Mouse (Mus musculus): ENCODE measurements around the gene Rab3gap2. TPM values are rescaled to one million over a fixed set of nuclear protein-coding genes. Genes with fewer than 3 reads are reported as not detected.
A peak's percentile ranks its signal among the peaks of the same experiment; 100 is the strongest.

The Rab3gap2 gene
- 36.1 to 43.1 TPM (median 36.5 TPM) in 3 replicates for total RNA-seq (2017)

- ATAC-seq (replicated peaks; ENCODE audit: insufficient number of reproducible peaks, low FRiP score, low TSS enrichment, poor library complexity, severe bottlenecking) = peak; percentile 67
These were observed at the start of gene Rab3gap2 for GRCm38 (mm10) chr1:185203909-185204661. Rab3gap2 (plus strand) TSS chr1:185204117.

- no peak for ATAC-seq (replicated peaks; ENCODE audit: insufficient number of reproducible peaks, low FRiP score, low TSS enrichment, poor library complexity, severe bottlenecking)
These were observed 30.3 kb upstream of the Rab3gap2 start for GRCm38 (mm10) chr1:185173641-185174040.

DNA sequence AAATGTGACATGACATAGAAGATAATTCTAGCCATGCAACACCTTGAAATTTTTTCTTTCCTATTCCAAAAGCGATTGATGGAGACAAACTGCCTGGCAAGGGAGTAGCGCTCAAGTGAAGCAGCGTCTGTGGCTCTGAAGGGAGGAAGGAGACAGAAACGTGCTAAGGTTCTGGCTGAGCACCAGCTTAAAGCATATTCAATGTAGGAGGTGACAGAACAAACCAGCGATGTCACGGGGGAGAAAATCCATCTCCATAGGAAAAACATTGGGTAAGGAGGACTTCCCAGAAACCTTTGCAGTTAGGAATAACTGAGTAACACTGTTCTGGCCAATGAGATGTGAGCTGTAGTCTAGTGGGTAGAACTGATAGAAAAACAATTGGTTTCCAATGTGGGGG lies 26.1 kb upstream of the Rab3gap2 start:
- no peak for ATAC-seq (replicated peaks; ENCODE audit: insufficient number of reproducible peaks, low FRiP score, low TSS enrichment, poor library complexity, severe bottlenecking)

- ATAC-seq (replicated peaks; ENCODE audit: insufficient number of reproducible peaks, low FRiP score, low TSS enrichment, poor library complexity, severe bottlenecking) = no peak
These were observed 20.2 kb upstream of the Rab3gap2 start for GRCm38 (mm10) chr1:185183591-185184330.

DNA sequence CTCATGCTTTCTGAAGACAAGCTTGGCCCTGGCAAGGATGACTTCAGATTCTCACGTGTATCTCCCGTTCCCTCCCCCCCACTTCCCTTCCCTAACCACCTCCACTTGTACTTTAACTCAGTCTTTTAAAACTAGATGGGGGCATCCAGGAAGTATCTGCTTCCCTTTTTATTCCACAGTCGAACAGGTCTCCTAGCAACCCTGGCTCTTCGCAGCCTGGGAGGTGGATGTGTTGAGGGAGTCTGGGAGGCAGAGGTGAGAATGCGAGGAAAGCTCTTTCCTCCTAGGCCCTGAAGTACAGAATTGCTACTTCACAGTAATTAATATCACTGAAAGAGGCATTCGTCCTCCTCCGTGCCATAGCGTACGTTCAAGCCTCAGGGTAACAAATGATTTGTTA lies 18.4 kb upstream of the Rab3gap2 start:
- no peak for ATAC-seq (replicated peaks; ENCODE audit: insufficient number of reproducible peaks, low FRiP score, low TSS enrichment, poor library complexity, severe bottlenecking)

GRCm38 (mm10) chr1:185187135-185187785 lies 16.7 kb upstream of the Rab3gap2 start:
- no peak for ATAC-seq (replicated peaks; ENCODE audit: insufficient number of reproducible peaks, low FRiP score, low TSS enrichment, poor library complexity, severe bottlenecking)

DNA sequence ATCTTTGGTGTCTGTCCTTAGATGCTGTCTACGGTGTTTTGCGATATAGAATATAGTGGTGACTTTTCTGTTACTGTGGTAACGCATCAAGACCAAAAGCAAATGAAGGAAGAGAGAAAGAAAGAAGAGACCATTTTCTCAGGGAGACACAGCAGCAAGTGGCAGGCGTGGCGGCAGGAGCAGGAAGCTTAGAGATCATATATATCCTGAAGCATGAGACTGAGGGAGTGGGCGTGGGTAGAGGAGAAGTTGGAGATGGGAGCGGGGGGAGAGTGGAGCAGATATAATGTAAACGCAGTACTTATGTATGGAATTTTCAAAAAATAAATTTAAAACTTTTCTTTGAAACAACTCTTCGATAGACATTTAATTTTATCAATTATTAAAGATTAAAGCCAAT lies 14.0 kb upstream of the Rab3gap2 start:
- no peak for ATAC-seq (replicated peaks; ENCODE audit: insufficient number of reproducible peaks, low FRiP score, low TSS enrichment, poor library complexity, severe bottlenecking)

DNA sequence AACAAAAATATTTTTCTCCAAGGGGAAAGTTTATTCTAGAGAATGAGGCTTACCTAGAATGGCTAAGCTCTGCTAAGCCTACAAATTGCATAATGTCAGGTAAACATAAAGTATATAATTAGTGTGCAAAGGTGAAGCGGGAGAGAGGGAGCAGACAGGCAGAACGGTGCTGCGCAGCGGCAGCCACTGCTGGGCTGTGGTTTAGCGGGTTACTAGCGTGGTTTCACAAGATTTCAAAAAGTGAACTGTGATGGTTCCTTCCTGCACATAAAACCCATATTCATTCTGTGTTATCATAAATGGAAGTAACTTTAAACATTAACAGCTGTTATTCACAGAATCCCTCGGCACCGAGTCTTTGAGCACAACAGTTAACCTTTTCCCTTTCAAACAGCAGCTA lies 11.8 kb upstream of the Rab3gap2 start:
- no peak for ATAC-seq (replicated peaks; ENCODE audit: insufficient number of reproducible peaks, low FRiP score, low TSS enrichment, poor library complexity, severe bottlenecking)

DNA sequence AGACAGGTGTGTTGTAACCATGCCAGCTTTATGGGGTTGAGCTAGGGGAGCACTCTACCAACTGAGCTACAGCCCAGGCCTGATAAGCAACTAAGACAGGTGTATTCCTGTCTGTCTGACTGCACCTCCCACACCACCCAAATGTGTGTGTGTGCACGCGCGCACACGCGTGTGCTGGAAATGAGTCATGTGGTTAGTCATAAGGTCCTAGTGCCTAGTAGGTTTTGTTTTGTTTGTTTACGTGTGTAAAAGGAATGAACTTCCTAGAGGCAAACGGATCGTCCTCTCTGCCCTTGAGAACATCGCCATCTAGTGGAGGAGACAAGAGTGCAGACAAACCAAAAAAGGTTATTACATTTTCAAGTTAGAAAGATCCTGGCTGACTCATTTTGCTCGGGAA lies 10.4 kb upstream of the Rab3gap2 start:
- peak; percentile 68 for ATAC-seq (replicated peaks; ENCODE audit: insufficient number of reproducible peaks, low FRiP score, low TSS enrichment, poor library complexity, severe bottlenecking)

GRCm38 (mm10) chr1:185196323-185196722 lies 7.6 kb upstream of the Rab3gap2 start:
- no peak for ATAC-seq (replicated peaks; ENCODE audit: insufficient number of reproducible peaks, low FRiP score, low TSS enrichment, poor library complexity, severe bottlenecking)

DNA sequence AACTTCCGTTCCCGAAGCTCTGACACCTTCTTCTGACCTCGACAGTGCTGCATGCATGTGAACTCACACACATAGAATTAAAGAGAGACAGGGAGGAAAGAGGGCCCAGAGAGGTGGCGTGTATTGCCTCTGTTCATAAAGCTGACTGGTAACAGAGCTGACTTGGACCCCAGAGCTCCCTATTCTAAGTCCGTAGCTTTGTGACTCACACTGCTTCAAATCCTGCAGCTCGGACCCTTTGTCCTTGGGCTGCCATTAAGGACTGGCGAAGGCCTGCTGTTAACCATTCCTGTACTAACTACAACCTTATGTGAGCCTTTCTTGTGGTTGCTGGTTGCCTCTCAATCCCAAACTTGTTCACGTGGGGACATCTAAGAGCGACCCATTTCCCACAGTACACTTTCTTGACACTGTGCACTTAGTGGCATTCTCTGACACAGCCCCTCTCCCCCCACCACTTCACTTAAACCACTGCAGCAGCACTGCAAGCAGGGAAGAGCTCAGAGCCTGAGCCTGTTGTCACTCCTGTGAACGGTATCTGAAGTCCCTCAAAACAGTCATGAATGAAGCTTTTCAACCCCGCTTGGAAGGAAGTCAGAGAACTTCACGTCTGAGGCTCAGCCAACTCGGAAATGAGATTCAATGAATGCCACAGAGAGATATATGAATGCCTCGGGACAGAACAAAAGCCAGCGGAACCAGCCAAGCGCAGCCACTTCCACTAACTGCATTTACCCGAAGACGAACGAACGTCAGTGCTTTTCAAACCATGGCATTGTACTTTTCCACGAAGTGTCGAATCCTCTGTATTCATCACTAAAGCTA lies 3.1 kb upstream of the Rab3gap2 start:
- ATAC-seq (replicated peaks; ENCODE audit: insufficient number of reproducible peaks, low FRiP score, low TSS enrichment, poor library complexity, severe bottlenecking) = no peak

- no peak for ATAC-seq (replicated peaks; ENCODE audit: insufficient number of reproducible peaks, low FRiP score, low TSS enrichment, poor library complexity, severe bottlenecking)
These were observed 1.9 kb upstream of the Rab3gap2 start for GRCm38 (mm10) chr1:185201994-185202393.

DNA sequence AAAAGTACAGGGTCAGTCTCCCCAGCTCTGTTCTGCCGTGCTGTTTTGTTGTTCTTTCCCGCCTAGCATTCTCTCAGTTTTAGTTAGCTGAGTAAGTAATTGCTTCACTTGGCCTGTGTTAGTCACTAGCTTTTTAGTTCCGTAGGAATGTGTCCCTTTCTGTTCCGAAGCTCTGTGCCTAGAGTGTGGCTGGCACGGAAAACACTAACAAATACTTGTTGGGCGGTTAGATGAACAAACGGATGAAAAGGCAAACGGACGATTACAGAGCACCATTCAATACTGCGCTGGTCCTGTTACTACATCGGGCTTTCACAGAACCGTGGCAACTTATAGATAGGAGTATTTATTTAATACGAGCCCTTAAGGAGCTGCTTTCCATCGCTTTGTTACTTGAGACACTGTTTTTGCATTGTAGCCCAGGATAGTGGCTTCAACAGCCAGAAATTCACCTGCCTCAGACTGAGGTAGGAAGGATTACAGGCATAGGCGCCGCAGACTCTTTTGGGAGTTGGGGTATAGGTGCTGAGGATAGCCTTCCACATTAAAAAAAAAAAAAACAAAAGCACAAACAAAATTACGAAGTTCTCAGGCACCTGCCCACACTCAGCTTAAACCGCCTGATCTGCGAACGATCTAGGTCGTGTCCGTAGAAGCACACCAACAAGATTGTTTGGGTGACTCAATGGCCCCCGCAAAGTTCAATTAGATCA lies 565 bp upstream of the Rab3gap2 start:
- no peak for ATAC-seq (replicated peaks; ENCODE audit: insufficient number of reproducible peaks, low FRiP score, low TSS enrichment, poor library complexity, severe bottlenecking)

DNA sequence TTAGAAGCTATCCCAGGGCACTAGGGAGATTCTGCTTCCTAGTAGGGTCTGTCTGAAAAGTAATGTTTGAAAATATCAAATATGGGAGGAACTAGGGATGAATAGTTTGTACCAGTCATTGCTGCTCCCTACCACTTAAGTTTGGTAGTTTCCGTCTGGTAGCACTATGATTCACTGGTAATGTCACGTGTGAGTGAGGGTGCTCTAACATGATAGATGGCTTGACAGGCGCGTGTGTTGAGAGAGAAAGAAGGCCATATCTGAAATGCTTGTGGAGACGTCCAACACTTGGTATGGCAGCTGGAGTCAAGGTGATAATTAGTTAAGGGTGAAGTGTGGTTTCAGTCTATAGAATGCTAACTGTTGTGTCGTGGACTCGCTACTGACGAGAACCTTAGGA lies 1.2 kb downstream of the Rab3gap2 start:
- 0 out of 2 replicates have a peak, but pooled peaks have one; percentile 20 for ATAC-seq (replicated peaks; ENCODE audit: insufficient number of reproducible peaks, low FRiP score, low TSS enrichment, poor library complexity, severe bottlenecking)

DNA sequence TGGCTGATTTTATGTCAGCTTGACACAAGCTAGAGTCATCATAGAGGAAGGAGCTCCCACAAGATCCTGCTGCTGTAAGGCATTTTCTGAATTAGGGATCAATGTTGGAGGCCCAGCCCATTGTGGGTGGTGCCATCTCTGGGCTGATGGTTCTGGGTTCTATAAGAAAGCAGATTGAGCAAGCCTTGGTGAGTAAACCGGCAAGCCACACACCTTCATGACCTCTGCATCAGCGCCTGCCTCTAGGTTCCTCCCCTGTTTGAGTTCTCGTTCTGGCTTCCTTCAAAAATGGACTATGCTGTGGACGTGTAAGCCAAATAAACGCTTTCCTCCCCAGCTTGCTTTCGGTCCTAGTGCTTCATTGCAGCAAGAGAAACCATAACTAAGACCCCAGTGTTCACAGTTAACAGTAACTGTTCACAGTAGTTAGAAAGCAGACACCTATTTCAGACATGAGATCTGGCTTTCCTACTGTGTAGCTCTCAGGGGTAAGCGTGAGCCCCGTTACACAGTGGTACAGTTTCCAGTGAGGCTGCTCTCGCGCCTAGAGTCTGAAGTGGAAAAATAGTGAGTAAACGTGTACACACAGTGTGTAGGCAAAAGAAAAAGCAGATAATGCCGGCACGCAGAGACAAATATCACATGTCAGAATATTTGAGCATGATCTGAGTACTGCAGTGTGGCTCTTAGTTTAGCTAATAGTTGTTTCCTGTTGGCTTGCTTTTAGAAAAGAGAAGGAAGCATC lies 4.1 kb downstream of the Rab3gap2 start:
- no peak for ATAC-seq (replicated peaks; ENCODE audit: insufficient number of reproducible peaks, low FRiP score, low TSS enrichment, poor library complexity, severe bottlenecking)

DNA sequence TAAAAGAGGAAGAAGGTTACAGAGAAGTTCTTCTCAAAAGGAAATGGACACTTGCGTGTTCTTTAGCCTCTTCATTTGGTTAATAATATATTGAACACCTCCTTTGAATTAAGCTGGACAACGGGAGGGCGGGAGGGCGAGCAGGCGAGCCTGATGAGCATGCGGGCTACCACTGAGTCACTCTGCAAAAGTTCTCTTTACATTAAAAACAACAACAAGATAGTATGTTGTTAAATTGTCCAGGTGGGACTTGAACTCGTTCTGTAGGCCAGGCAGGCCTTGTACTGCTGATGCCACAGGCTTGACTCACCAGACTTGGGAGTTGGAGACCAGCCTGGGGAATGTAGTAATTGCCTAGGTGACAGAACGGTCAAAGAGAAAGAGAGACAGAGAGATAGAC lies 4.8 kb downstream of the Rab3gap2 start:
- no peak for ATAC-seq (replicated peaks; ENCODE audit: insufficient number of reproducible peaks, low FRiP score, low TSS enrichment, poor library complexity, severe bottlenecking)

DNA sequence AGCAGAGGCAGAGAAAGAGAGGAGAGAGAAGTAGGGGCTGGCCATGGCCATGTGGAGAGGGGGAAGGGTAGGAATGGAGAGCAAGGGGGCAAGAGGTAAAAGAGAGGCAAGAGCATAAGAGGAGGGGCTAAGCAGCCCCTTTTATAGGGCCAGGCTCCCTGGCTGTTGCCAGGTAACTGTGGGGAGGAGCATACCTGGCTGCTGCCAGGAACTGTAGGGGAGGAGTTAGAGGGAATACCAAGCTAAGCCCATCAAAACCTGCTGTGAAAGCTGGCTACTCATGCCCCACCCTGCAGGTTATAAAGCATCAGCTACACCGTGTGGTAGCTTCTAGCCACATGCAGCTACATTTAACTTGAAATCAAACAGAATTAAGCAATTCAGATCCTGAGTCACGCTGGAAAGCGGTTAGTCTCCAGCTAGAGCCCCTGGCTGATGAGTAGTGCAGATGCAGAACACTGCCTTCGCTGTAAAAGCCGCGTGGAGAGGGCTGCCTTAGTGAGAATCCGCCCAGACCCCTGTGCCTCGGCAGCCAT lies 5.8 kb downstream of the Rab3gap2 start:
- ATAC-seq (replicated peaks; ENCODE audit: insufficient number of reproducible peaks, low FRiP score, low TSS enrichment, poor library complexity, severe bottlenecking) = no peak
